ENCODE assay signal across 9 mouse cellular contexts in genomic region chr17:47542061-47542460, GRCm38 (mm10). TPM values are rescaled to one million over a fixed set of nuclear protein-coding genes. Genes with fewer than 3 reads are reported as not detected.
A peak's percentile ranks its signal among the peaks of the same experiment; 100 is the strongest.
DNase-seq lines count a peak whose midpoint lies in the region; ATAC-seq and TF ChIP-seq lines count a peak whose summit lies in the region.
"Had no signal": no experiment of that assay in that cellular context is flagged by ENCODE, and none has a peak within 500 bp of the region (broad histone marks: within the 10 kb centered on the region; RNA-seq: fewer than 3 reads in every experiment).

No protein-coding gene starts in this region.

- no peak for TF ChIP-seq CTCF in lung, postnatal 0 days (IDR thresholded peaks at IDR 0.05)

- no peaks in the 10 kb centered on the region for H3K27me3 ChIP-seq in lung, postnatal 0 days (replicated peaks; ENCODE audit: insufficient read depth, low read length)
- no peaks in the 10 kb centered on the region for H3K27me3 ChIP-seq in embryonic facial prominence, embryonic 13.5 days
- no peaks in the 10 kb centered on the region for H3K27me3 ChIP-seq in liver, embryonic 16.5 days (ENCODE audit: control insufficient read depth, insufficient read depth, low read depth, low read length)
- H3K27me3 ChIP-seq: lung, embryonic 15.5 days had no signal

- TF ChIP-seq EP300 in lung, postnatal 0 days (IDR thresholded peaks at IDR 0.05) = no peak

- H3K9ac ChIP-seq in lung, postnatal 0 days (replicated peaks; ENCODE audit: low read depth) = no peak overlapping the region
- H3K9ac ChIP-seq in embryonic facial prominence, embryonic 13.5 days = no peak overlapping the region
- no peak overlapping the region for H3K9ac ChIP-seq in liver, embryonic 16.5 days (ENCODE audit: low read depth, low read length)
- H3K9ac ChIP-seq: lung, embryonic 15.5 days had no signal

- H3K9me3 ChIP-seq in lung, postnatal 0 days (ENCODE audit: low read length) = no peaks in the 10 kb centered on the region
- no peaks in the 10 kb centered on the region for H3K9me3 ChIP-seq in embryonic facial prominence, embryonic 13.5 days
- H3K9me3 ChIP-seq in liver, embryonic 16.5 days (replicated peaks; ENCODE audit: control insufficient read depth, low read length) = no peaks in the 10 kb centered on the region
- H3K9me3 ChIP-seq: lung, embryonic 15.5 days had no signal

- no peaks in the 10 kb centered on the region for H3K4me1 ChIP-seq in lung, postnatal 0 days (ENCODE audit: insufficient read depth, low read depth, low read length)
- H3K4me1 ChIP-seq in embryonic facial prominence, embryonic 13.5 days = peaks cover 17% of the 10 kb centered on the region
- H3K4me1 ChIP-seq in liver, embryonic 16.5 days (ENCODE audit: control insufficient read depth, low read depth, low read length) = peaks cover 45% of the 10 kb centered on the region

- DNase-seq in lung, postnatal 10 days = peak; percentile 19
- DNase-seq in lung, postnatal 0 days (ENCODE audit: low spot score) = no peak
- DNase-seq in thymus, postnatal 4 days = peak; percentile 82
- DNase-seq in cerebellum, postnatal 36 days = no peak
- DNase-seq in cerebellum, postnatal 14 days = no peak
- no peak for DNase-seq in right cerebral cortex, postnatal 4 days

- no peak; the same call in 1 of the 2 replicates for ATAC-seq in lung, postnatal 0 days
- no peak for ATAC-seq in embryonic facial prominence, embryonic 13.5 days (ENCODE audit: insufficient number of reproducible peaks, insufficient read depth, low FRiP score, low TSS enrichment, low read depth)
- ATAC-seq in liver, embryonic 16.5 days (ENCODE audit: low read depth) = peak; percentile 37; the same call in 1 of the 2 replicates

- no peak overlapping the region for H3K27ac ChIP-seq in lung, postnatal 0 days (ENCODE audit: low read length)
- H3K27ac ChIP-seq in embryonic facial prominence, embryonic 13.5 days = peak overlapping the region; percentile 68
- peak overlapping the region; percentile 13; the same call in 1 of the 2 replicates for H3K27ac ChIP-seq in liver, embryonic 16.5 days (ENCODE audit: low read length)
- H3K27ac ChIP-seq: lung, embryonic 15.5 days had no signal

- H3K4me2 ChIP-seq in lung, postnatal 0 days (replicated peaks; ENCODE audit: low read depth, low read length) = no peak overlapping the region
- no peak overlapping the region for H3K4me2 ChIP-seq in embryonic facial prominence, embryonic 13.5 days
- H3K4me2 ChIP-seq in liver, embryonic 16.5 days (ENCODE audit: low read depth, low read length) = no peak overlapping the region
- H3K4me2 ChIP-seq: lung, embryonic 15.5 days had no signal

- no peaks in the 10 kb centered on the region for H3K36me3 ChIP-seq in lung, postnatal 0 days (ENCODE audit: insufficient read depth, low read length)
- no peaks in the 10 kb centered on the region for H3K36me3 ChIP-seq in embryonic facial prominence, embryonic 13.5 days
- no peaks in the 10 kb centered on the region for H3K36me3 ChIP-seq in liver, embryonic 16.5 days (ENCODE audit: control insufficient read depth, insufficient read depth)
- H3K36me3 ChIP-seq: lung, embryonic 15.5 days had no signal

- 55% methylated on average over 4 of the region's 5 CpGs for WGBS in lung, postnatal 0 days
- whole genome bisulfite sequencing in embryonic facial prominence, embryonic 13.5 days = 43% methylated on average over 5 of the region's 5 CpGs
- WGBS in liver, embryonic 16.5 days (ENCODE audit: insufficient replicate concordance) = 23% methylated on average over 5 of the region's 5 CpGs

- H3K4me3 ChIP-seq in lung, postnatal 0 days (ENCODE audit: low read depth, low read length) = no peak overlapping the region
- no peak overlapping the region for H3K4me3 ChIP-seq in embryonic facial prominence, embryonic 13.5 days
- no peak overlapping the region for H3K4me3 ChIP-seq in liver, embryonic 16.5 days (ENCODE audit: low read depth, low read length)
- H3K4me3 ChIP-seq: lung, embryonic 15.5 days had no signal

RNA-seq across cellular contexts. Expression of gene Ccnd3, which starts 37.2 kb away (rescaled TPM):
- polyA plus RNA-seq in lung, postnatal 0 days (2015; fragmentation: Nextera tagmentation; extraction: Ambion mirVana) = 195 and 214 TPM in 2 replicates
- 359 and 377 TPM in 2 replicates for polyA plus RNA-seq in embryonic facial prominence, embryonic 13.5 days (2015; fragmentation: Nextera tagmentation; extraction: Ambion mirVana)
- 300 and 331 TPM in 2 replicates for polyA plus RNA-seq in liver, embryonic 16.5 days (2015; fragmentation: Nextera tagmentation; extraction: Ambion mirVana)

RNA-seq across cellular contexts. Expression of gene Taf8, which starts 40.0 kb away (rescaled TPM):
- 16.0 and 22.4 TPM in 2 replicates for polyA plus RNA-seq in lung, postnatal 0 days (2015; fragmentation: Nextera tagmentation; extraction: Ambion mirVana)
- 34.1 and 38.1 TPM in 2 replicates for polyA plus RNA-seq in embryonic facial prominence, embryonic 13.5 days (2015; fragmentation: Nextera tagmentation; extraction: Ambion mirVana)
- polyA plus RNA-seq in liver, embryonic 16.5 days (2015; fragmentation: Nextera tagmentation; extraction: Ambion mirVana) = 14.2 and 14.3 TPM in 2 replicates

Comparison
In these comparisons a context has a peak if more than half of its experiments do, and no peak if none do; other contexts are left out.
1. DNase-seq: peak in lung, postnatal 10 days (single experiment) and thymus, postnatal 4 days (single experiment); none in lung, postnatal 0 days (single experiment), cerebellum, postnatal 36 days (0 of 2), cerebellum, postnatal 14 days (0 of 2) and right cerebral cortex, postnatal 4 days (single experiment).